7 mouse cellular contexts compared by ENCODE assay signal in the genomic region with DNA sequence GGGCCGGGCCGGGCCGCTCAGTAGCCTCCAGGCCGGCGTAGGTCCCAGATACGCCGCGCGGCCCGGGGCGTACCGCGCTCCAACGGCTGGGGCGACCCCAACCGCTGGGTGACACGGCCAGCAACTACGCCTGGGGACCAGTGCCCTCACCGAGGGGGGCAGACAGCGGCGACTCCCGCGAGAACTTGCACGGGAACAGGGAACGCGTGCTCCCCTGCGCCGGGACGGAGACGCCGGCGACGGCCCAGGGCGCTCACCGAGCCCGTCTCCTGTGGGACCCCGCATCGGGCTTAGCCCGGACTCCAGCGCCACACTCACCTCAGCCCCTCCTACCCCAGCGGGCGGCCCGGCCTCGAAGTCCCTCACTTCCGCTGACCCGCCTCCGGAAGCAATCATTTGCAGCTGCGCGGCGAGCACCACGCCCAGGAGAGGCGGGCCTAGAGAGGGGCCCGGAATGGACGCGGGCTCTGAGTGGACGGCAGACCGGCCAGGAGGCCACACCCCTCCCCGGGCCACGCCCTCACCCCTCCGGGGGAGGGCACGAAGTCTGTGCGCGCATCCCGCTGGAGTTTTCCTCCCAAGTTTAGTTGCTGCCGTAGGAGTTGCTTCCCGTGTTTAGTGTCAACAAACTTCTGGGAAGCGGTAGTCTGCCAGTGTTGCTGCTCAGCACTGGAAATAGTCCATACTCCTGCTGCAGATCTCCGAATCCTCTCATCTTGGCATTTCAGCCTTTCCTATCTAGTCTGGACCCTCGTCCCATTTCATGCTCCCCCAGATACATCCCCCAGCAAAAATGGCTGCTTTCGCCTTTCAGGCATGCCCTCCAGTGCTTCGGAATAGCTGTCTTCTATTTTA. TPM values are rescaled to one million over a fixed set of nuclear protein-coding genes. Genes with fewer than 3 reads are reported as not detected.
DNase-seq lines count a peak whose midpoint lies in the region; ATAC-seq lines count a peak whose summit lies in the region.

TSS of gene Mtfr1l (minus strand) at position 456 of the 855 bp plus-strand sequence.

- peak within 1 kb of the TSS; percentile 81 for H3K4me2 ChIP-seq in embryonic facial prominence, embryonic 11.5 days (ENCODE audit: low read depth, low read length)
- peak within 1 kb of the TSS; percentile 98 for H3K4me2 ChIP-seq in midbrain, embryonic 13.5 days (replicated peaks)

- peak; percentile 94 for ATAC-seq in embryonic facial prominence, embryonic 11.5 days (replicated peaks; ENCODE audit: insufficient number of reproducible peaks, low FRiP score, low TSS enrichment, low read depth)
- peak; percentile 94 for ATAC-seq in granulocyte monocyte progenitor cell, adult 5-6 weeks (replicated peaks; ENCODE audit: poor library complexity, severe bottlenecking)
- peak; percentile 98 for ATAC-seq in midbrain, embryonic 13.5 days

- peak within 1 kb of the TSS; percentile 75 for H3K27ac ChIP-seq in embryonic facial prominence, embryonic 11.5 days (replicated peaks; ENCODE audit: low read depth, low read length)
- peak within 1 kb of the TSS; percentile 88 for H3K27ac ChIP-seq in limb, embryonic 10.5 days
- peak within 1 kb of the TSS; percentile 83 for H3K27ac ChIP-seq in midbrain, embryonic 13.5 days

- H3K9ac ChIP-seq in embryonic facial prominence, embryonic 11.5 days (replicated peaks; ENCODE audit: low read length): peak within 1 kb of the TSS; percentile 74
- peak within 1 kb of the TSS; percentile 91 for H3K9ac ChIP-seq in midbrain, embryonic 13.5 days (replicated peaks)

- under 1% methylated on average over 71 of the region's 71 CpGs for WGBS in embryonic facial prominence, embryonic 11.5 days
- under 1% methylated on average over 71 of the region's 71 CpGs for WGBS in limb, embryonic 10.5 days
- under 1% methylated on average over 68 of the region's 71 CpGs for WGBS in midbrain, embryonic 13.5 days

- H3K4me3 ChIP-seq in embryonic facial prominence, embryonic 11.5 days (ENCODE audit: low read depth, low read length): peak within 1 kb of the TSS; percentile 95
- peak within 1 kb of the TSS; percentile 95 for H3K4me3 ChIP-seq in limb, embryonic 10.5 days
- H3K4me3 ChIP-seq in midbrain, embryonic 13.5 days (replicated peaks): peak within 1 kb of the TSS; percentile 96

- peak; percentile 99 for DNase-seq in adrenal gland, postnatal 14 days
- peak; percentile 98 for DNase-seq in embryonic facial prominence, embryonic 11.5 days (ENCODE audit: low spot score)
- DNase-seq in kidney, adult 11 months: peak; percentile 98
- peak; percentile 99 for DNase-seq in limb, embryonic 10.5 days (ENCODE audit: low spot score)
- peak; percentile 97 for DNase-seq in spleen, adult 12 weeks (ENCODE audit: low spot score)

- H3K27me3 ChIP-seq in embryonic facial prominence, embryonic 11.5 days (ENCODE audit: control insufficient read depth, insufficient read depth, low read length): no peaks in the 10 kb centered on the region
- no peaks in the 10 kb centered on the region for H3K27me3 ChIP-seq in limb, embryonic 10.5 days (ENCODE audit: low read depth, poor library complexity, severe bottlenecking)
- no peaks in the 10 kb centered on the region for H3K27me3 ChIP-seq in midbrain, embryonic 13.5 days

- H3K4me1 ChIP-seq in embryonic facial prominence, embryonic 11.5 days (ENCODE audit: control insufficient read depth, insufficient read depth, low read length): peaks cover 3% of the 10 kb centered on the region; the same call in 1 of the 2 replicates
- H3K4me1 ChIP-seq in limb, embryonic 10.5 days: peaks cover 29% of the 10 kb centered on the region
- peaks cover 21% of the 10 kb centered on the region for H3K4me1 ChIP-seq in midbrain, embryonic 13.5 days (replicated peaks)

- H3K36me3 ChIP-seq in embryonic facial prominence, embryonic 11.5 days (replicated peaks; ENCODE audit: control insufficient read depth, insufficient read depth, low read depth, low read length): peaks cover 3% of the 10 kb centered on the region; the same call in 1 of the 2 replicates
- H3K36me3 ChIP-seq in limb, embryonic 10.5 days: peaks cover 36% of the 10 kb centered on the region
- H3K36me3 ChIP-seq in midbrain, embryonic 13.5 days: peaks cover 40% of the 10 kb centered on the region

- H3K9me3 ChIP-seq in embryonic facial prominence, embryonic 11.5 days (replicated peaks; ENCODE audit: control insufficient read depth, low read length): no peaks in the 10 kb centered on the region
- no peaks in the 10 kb centered on the region for H3K9me3 ChIP-seq in limb, embryonic 10.5 days (replicated peaks)
- H3K9me3 ChIP-seq in midbrain, embryonic 13.5 days: no peaks in the 10 kb centered on the region

RNA-seq across cellular contexts. Expression of gene Mtfr1l, which starts in this region (rescaled TPM):
- total RNA-seq in adrenal gland, postnatal 14 days (2021): 103 and 113 TPM in 2 replicates
- 137 and 138 TPM in 2 replicates for polyA plus RNA-seq in embryonic facial prominence, embryonic 11.5 days (2014; fragmentation: Nextera tagmentation; extraction: Ambion mirVana)
- 64.6 and 67.4 TPM in 2 replicates for total RNA-seq in granulocyte monocyte progenitor cell, adult 5-6 weeks (2014; fragmentation: Nextera tagmentation)
- 52.0 and 54.8 TPM in 2 replicates for total RNA-seq in granulocyte monocyte progenitor cell, adult 5-6 weeks (2017)
- 104 and 109 TPM in 2 replicates for polyA plus RNA-seq in limb, embryonic 10.5 days (2016; fragmentation: Nextera tagmentation; extraction: Ambion mirVana)
- 149 and 155 TPM in 2 replicates for polyA plus RNA-seq in midbrain, embryonic 13.5 days (2015; fragmentation: Nextera tagmentation; extraction: Ambion mirVana)

Comparison
In these comparisons a context has a peak if more than half of its experiments do, and no peak if none do; other contexts are left out.
1. Peak in every context shown above with its lines: DNase-seq, ATAC-seq, H3K4me3 ChIP-seq and H3K27ac ChIP-seq.